20 mouse cellular contexts compared by ENCODE assay signal in the genomic region with DNA sequence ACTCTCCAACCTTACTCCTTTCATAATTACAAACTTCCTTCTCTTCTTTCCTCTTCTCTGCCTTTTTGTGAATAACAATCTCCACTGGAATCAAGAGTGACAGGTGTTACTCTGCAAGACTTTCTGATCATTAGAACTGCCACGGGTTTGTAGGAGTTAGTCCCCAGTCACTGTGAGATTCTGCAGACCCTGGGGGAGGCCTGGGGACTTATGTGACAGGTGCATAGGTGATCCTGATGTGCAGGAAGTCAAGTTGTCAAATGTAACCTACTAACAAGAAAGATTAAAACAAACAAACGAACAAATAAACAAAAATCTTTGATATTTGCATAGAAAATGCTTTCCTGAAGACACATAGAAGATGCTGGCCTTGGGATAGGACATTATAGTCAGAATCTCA. TPM values are rescaled to one million over a fixed set of nuclear protein-coding genes. Genes with fewer than 3 reads are reported as not detected.
"Had no signal": no experiment of that assay in that cellular context is flagged by ENCODE, and none has a peak within 500 bp of the region (broad histone marks: within the 10 kb centered on the region; RNA-seq: fewer than 3 reads in every experiment).

No protein-coding gene starts in this region.

- H3K9ac ChIP-seq: limb, embryonic 13.5 days; liver, embryonic 14.5 days; neural tube, embryonic 12.5 days; stomach, embryonic 15.5 days had no signal

- H3K27ac ChIP-seq: kidney, postnatal 0 days; limb, embryonic 13.5 days; liver, embryonic 14.5 days; neural tube, embryonic 12.5 days; stomach, embryonic 15.5 days had no signal

- H3K27me3 ChIP-seq: limb, embryonic 13.5 days; neural tube, embryonic 12.5 days; stomach, embryonic 15.5 days had no signal

- DNase-seq: kidney, adult 8-10 months; kidney, postnatal 36 days; left cerebral cortex, postnatal 4 days; lung, adult 2 months; lung, postnatal 36 days; midbrain, embryonic 14.5 days had no signal

- H3K9me3 ChIP-seq: limb, embryonic 13.5 days; neural tube, embryonic 12.5 days; stomach, embryonic 15.5 days had no signal

- H3K4me1 ChIP-seq: stomach, embryonic 15.5 days had no signal

- ATAC-seq: intestine, postnatal 0 days; lung, postnatal 0 days had no signal

- H3K4me2 ChIP-seq: limb, embryonic 13.5 days; neural tube, embryonic 12.5 days; stomach, embryonic 15.5 days had no signal

- H3K36me3 ChIP-seq: limb, embryonic 13.5 days; neural tube, embryonic 12.5 days; stomach, embryonic 15.5 days had no signal

- H3K4me3 ChIP-seq: limb, embryonic 13.5 days; myocyte; neural tube, embryonic 12.5 days; stomach, embryonic 15.5 days had no signal

RNA-seq across cellular contexts. Expression of gene 4930469K13Rik, which starts 35.1 kb away (rescaled TPM):
- total RNA-seq: layer of hippocampus, adult 18-20 months; layer of hippocampus, postnatal 10 days; left cerebral cortex, adult 18-20 months; left cerebral cortex, postnatal 10 days; left cerebral cortex, postnatal 4 days; megakaryocyte-erythroid progenitor cell, adult 5-6 weeks; neutrophil, adult 5-6 weeks had no signal
- polyA plus RNA-seq: intestine, postnatal 0 days; kidney, postnatal 0 days; liver, embryonic 14.5 days; lung, adult 2 months; lung, postnatal 0 days; midbrain, embryonic 14.5 days; myocyte had no signal
